Mouse (Mus musculus) myocyte (in vitro differentiated cells): ENCODE measurements around the gene Bicc1.

Experiments
- MAX ChIP-seq: IDR thresholded peaks from one replicate; pipeline ENCODE4 v1.6.1; 2011; ENCODE audit warnings: low read depth, mild to moderate bottlenecking, control low read depth
- REST ChIP-seq: IDR thresholded peaks from one replicate; pipeline ENCODE4 v1.6.1; 2011; ENCODE audit warnings: mild to moderate bottlenecking, control low read depth, moderate library complexity; ENCODE audit not compliant: insufficient read depth, insufficient read length

GRCm38 (mm10) chr10:71153610-71154009 is 5.9 kb downstream of the Bicc1 start:
- no peak for TF ChIP-seq MAX
- TF ChIP-seq REST: no peak
